Mouse (Mus musculus): ENCODE data around the gene St6galnac1. TPM values are rescaled to one million over a fixed set of nuclear protein-coding genes. Genes with fewer than 3 reads are reported as not detected.

St6galnac1 gene
- polyA plus RNA-seq, 1 experiment = not detected

DNA sequence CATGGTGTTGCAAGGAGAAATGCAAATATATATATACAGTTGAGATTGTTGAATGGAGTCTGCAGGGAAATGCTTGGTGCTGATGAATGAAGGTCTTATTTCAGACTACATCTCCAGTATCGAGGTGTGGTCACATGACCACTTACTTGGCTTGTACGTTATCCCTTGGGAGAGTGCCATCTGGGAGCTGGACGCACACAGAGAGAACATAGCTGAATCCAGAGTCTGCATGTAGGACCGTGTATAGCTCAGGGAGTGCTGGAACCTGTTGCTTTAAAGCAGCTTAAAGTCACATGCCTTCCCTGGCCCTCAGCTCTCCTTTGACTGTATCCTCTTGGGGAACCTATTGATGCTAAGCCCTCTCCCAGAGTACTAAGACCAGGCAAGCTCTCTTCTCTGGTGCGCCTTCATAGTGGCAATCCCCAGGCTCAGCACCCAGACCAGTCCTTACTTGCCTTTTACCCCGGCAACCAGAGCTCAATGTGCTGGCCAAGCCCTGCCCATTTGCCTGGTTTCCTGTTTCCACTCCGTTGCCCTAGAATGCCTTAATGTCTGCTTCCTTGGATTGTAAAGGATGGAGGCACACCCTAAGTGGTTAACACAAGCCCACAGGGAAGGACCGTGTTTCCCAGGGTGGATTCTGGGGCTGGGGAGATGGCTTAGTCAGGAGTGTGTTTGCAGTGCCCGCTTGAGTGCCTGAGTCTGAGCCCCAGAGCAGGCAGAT, 53.6 kb downstream of the St6galnac1 start:
- 0 out of 2 replicates have a peak, but pooled peaks cover 3% of the 10 kb centered on the region for H3K4me1 ChIP-seq (ENCODE audit: control insufficient read depth, insufficient read depth, low read length)
- 37% methylated on average over 9 of the region's 9 CpGs for WGBS
- H3K4me3 ChIP-seq (replicated peaks; ENCODE audit: insufficient read depth, low read depth, low read length) = no peak overlapping the region
- no peaks in the 10 kb centered on the region for H3K27me3 ChIP-seq (ENCODE audit: control insufficient read depth, insufficient read depth, low read length)
- H3K27ac ChIP-seq (ENCODE audit: insufficient read depth, low read length) = no peak overlapping the region
- no peak for DNase-seq
- TF ChIP-seq POLR2A (IDR thresholded peaks at IDR 0.05; ENCODE audit: borderline replicate concordance, insufficient read depth, low read length) = no peak
- TF ChIP-seq CTCF (IDR thresholded peaks at IDR 0.05; ENCODE audit: borderline replicate concordance, insufficient read depth, low read depth, low read length) = no peak

DNA sequence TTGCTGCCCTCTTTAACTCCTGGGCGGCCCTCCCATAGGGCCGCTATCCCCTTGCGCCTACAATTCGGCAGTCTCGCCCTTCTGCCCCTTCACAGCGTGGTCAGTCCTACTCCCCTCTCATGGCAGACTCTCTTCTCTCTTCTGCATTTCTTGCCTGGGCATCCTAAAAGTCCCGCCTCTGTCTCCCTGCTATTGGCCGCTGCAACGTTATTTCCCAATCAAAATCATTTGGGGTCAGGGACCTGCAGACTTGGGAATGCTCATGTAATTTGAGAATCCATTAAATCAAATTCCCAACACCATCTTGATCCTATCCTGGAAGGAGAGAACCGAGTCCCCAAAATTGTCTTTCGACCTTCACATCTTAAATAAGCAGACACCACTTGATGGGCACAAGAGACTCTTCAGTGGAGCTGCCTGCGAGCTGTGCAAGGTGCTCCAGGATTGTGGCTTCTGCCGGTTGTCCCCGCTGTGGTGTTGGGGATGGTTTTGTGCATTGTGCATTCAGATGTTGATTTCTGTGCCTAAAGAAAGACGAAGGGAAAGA, 54.9 kb downstream of the St6galnac1 start:
- TF ChIP-seq POLR2A (IDR thresholded peaks at IDR 0.05; ENCODE audit: borderline replicate concordance, insufficient read depth, low read length) (no peak), CTCF (IDR thresholded peaks at IDR 0.05; ENCODE audit: borderline replicate concordance, insufficient read depth, low read depth, low read length) (no peak)
- 93% methylated on average over 15 of the region's 15 CpGs for WGBS
- Histone ChIP-seq H3K27ac (ENCODE audit: insufficient read depth, low read length) (no peak overlapping the region), H3K4me3 (replicated peaks; ENCODE audit: insufficient read depth, low read depth, low read length) (no peak overlapping the region), H3K4me1 (ENCODE audit: control insufficient read depth, insufficient read depth, low read length) (0 out of 2 replicates have a peak, but pooled peaks cover 3% of the 10 kb centered on the region), H3K27me3 (ENCODE audit: control insufficient read depth, insufficient read depth, low read length) (no peaks in the 10 kb centered on the region)
- no peak for DNase-seq

Other genes with a start within 250 kb of the St6galnac1 start
- gene Sphk1, start 244.6 kb downstream of the St6galnac1 start, polyA plus RNA-seq (2012; rRNA removed) = 9.0 and 9.7 TPM in 2 replicates
- gene Ube2o, start 194.1 kb downstream of the St6galnac1 start, polyA plus RNA-seq (2012; rRNA removed) = 81.9 and 88.2 TPM in 2 replicates
- gene Aanat, start 189.1 kb downstream of the St6galnac1 start, polyA plus RNA-seq (2012; rRNA removed) = 1.2 and 1.3 TPM in 2 replicates
- 1.9 and 2.2 TPM in 2 replicates for gene Rhbdf2, start 148.5 kb downstream of the St6galnac1 start, polyA plus RNA-seq (2012; rRNA removed)
- 13.7 and 14.2 TPM in 2 replicates for gene Prcd, start 122.0 kb downstream of the St6galnac1 start, polyA plus RNA-seq (2012; rRNA removed)
- 105 and 113 TPM in 2 replicates for gene Cygb, start 121.2 kb downstream of the St6galnac1 start, polyA plus RNA-seq (2012; rRNA removed)
- gene Mxra7, start 52.5 kb upstream of the St6galnac1 start, polyA plus RNA-seq (2012; rRNA removed) = 18.1 and 20.9 TPM in 2 replicates
- gene Mettl23, start 67.8 kb upstream of the St6galnac1 start, polyA plus RNA-seq (2012; rRNA removed) = 27.3 and 27.8 TPM in 2 replicates
- 33.0 and 34.8 TPM in 2 replicates for gene Jmjd6, start 67.9 kb upstream of the St6galnac1 start, polyA plus RNA-seq (2012; rRNA removed)
- 33.0 and 34.2 TPM in 2 replicates for gene Mfsd11, start 76.9 kb upstream of the St6galnac1 start, polyA plus RNA-seq (2012; rRNA removed)
- gene Srsf2, start 77.6 kb upstream of the St6galnac1 start, polyA plus RNA-seq (2012; rRNA removed) = 361 and 389 TPM in 2 replicates
- gene Mgat5b, start 143.4 kb upstream of the St6galnac1 start, polyA plus RNA-seq (2012; rRNA removed) = 25.6 and 26.9 TPM in 2 replicates